Mouse (Mus musculus) stomach, postnatal 0 days (tissue): ENCODE measurements at regions not wholly inside any gene's neighbourhood (a gene's known extent, or its start where the extent isn't known, plus 50 kb on each side); places are given as distances from the start of the nearest gene placed in this dataset.

Source experiments
- ATAC-seq: fragments of 200-750 bp; cut with Nextera tagmentation; 2 replicates; pipeline ENCODE4 v1.8.0; 2017; ENCODE audit not compliant: low FRiP score, low TSS enrichment
- DNase-seq: peaks from one replicate; pipeline ENCODE4 v3.0.0-alpha.2; 2016; ENCODE audit warnings: low spot score
- H3K27ac ChIP-seq: fragments of 300-500 bp; sonication (generic); replicated peaks from 2 replicates; pipeline ENCODE4 v1.5.1; 2014; ENCODE audit warnings: mild to moderate bottlenecking, control low read depth
- H3K27me3 ChIP-seq: fragments of 300-500 bp; sonication (generic); 2 replicates; pipeline ENCODE4 v1.6.1; 2014; ENCODE audit warnings: low read length; ENCODE audit not compliant: control insufficient read depth, insufficient read depth
- H3K36me3 ChIP-seq: fragments of 300-500 bp; sonication (generic); 2 replicates; pipeline ENCODE4 v1.6.1; 2014; ENCODE audit warnings: low read length, mixed read lengths; ENCODE audit not compliant: control insufficient read depth, insufficient read depth
- H3K4me1 ChIP-seq: fragments of 300-500 bp; sonication (generic); replicated peaks from 2 replicates; pipeline ENCODE4 v1.6.1; 2014; ENCODE audit warnings: antibody characterized with exemption; ENCODE audit not compliant: control insufficient read depth, insufficient read depth
- H3K4me2 ChIP-seq: fragments of 300-500 bp; sonication (generic); replicated peaks from 2 replicates; pipeline ENCODE4 v1.6.1; 2014; ENCODE audit warnings: low read depth, mild to moderate bottlenecking, control low read depth, moderate library complexity
- H3K4me3 ChIP-seq: fragments of 300-500 bp; sonication (generic); 2 replicates; pipeline ENCODE4 v1.5.1; 2014; ENCODE audit warnings: low read depth, low read length, control low read depth
- H3K9ac ChIP-seq: fragments of 300-500 bp; sonication (generic); 2 replicates; pipeline ENCODE4 v1.6.1; 2014; ENCODE audit warnings: mild to moderate bottlenecking, low read length, control low read depth, mixed read lengths
- H3K9me3 ChIP-seq: fragments of 300-500 bp; sonication (generic); 2 replicates; pipeline ENCODE4 v1.6.1; 2016; ENCODE audit warnings: low read length; ENCODE audit not compliant: control insufficient read depth
- CTCF ChIP-seq: IDR thresholded peaks from 2 replicates; pipeline ENCODE4 v1.5.1; 2016; ENCODE audit warnings: antibody characterized with exemption, low read depth, mild to moderate bottlenecking, moderate library complexity
- EP300 ChIP-seq: optimal IDR thresholded peaks from 2 replicates; pipeline ENCODE3; 2016; ENCODE audit warnings: antibody characterized with exemption
- WGBS: fragments of 180-500 bp; shearing (Covaris S2); extraction: QIAGEN DNeasy Blood & Tissue Kit; methylation state at CpG from one replicate; pipeline ENCODE4 v1.1.7; 2014; 5-methylcytosine and 5-hydroxymethylcytosine counted together

DNA sequence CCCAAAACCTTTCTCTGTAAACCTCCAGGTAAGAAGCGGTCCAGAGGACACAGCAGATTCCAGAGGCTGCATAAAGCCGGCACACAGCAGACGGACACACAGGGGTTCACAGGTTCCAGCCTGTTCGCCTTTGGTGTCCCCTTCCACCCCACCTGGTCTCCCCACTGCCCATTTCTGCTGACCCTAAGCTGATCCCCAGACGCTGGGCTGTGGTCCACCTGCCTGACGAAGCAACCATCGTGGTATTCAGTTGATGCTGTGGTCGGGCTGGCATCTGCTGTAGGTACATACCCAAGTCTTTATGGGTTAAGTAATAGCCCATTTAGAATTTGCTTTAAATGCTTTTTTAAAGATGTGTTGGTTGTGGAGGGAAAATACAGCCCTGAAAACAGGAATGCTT, 78.4 kb upstream of the Errfi1 start:
- H3K36me3 ChIP-seq: no peaks in the 10 kb centered on the region
- TF ChIP-seq CTCF (no peak), EP300 (no peak)
- no peak overlapping the region for H3K27ac ChIP-seq
- H3K4me1 ChIP-seq: 0 out of 2 replicates have a peak, but pooled peaks cover 3% of the 10 kb centered on the region
- H3K9ac ChIP-seq: no peak overlapping the region
- H3K27me3 ChIP-seq: no peaks in the 10 kb centered on the region
- no peak overlapping the region for H3K4me3 ChIP-seq
- H3K9me3 ChIP-seq: no peaks in the 10 kb centered on the region
- no peak; the same call in 1 of the 2 replicates for ATAC-seq
- no peak for DNase-seq
- no peak overlapping the region for H3K4me2 ChIP-seq
- 91% methylated on average over 8 of the region's 8 CpGs for WGBS

GRCm38 (mm10) chr4:150774289-150774914, 79.3 kb upstream of the Errfi1 start:
- DNase-seq (no peak), ATAC-seq (no peak)
- 75% methylated on average over 7 of the region's 7 CpGs for WGBS
- Histone ChIP-seq H3K27ac (no peak overlapping the region), H3K4me2 (no peak overlapping the region), H3K27me3 (no peaks in the 10 kb centered on the region), H3K4me3 (no peak overlapping the region), H3K36me3 (no peaks in the 10 kb centered on the region), H3K9ac (no peak overlapping the region), H3K9me3 (no peaks in the 10 kb centered on the region), H3K4me1 (0 out of 2 replicates have a peak, but pooled peaks cover 3% of the 10 kb centered on the region)
- TF ChIP-seq EP300 (no peak), CTCF (peak; percentile 52)

GRCm38 (mm10) chr4:150771922-150772651, 81.6 kb upstream of the Errfi1 start:
- no peak overlapping the region for H3K27ac ChIP-seq
- H3K36me3 ChIP-seq: no peaks in the 10 kb centered on the region
- no peak overlapping the region for H3K9ac ChIP-seq
- no peak overlapping the region for H3K4me3 ChIP-seq
- no peaks in the 10 kb centered on the region for H3K4me1 ChIP-seq
- no peak for ATAC-seq
- H3K27me3 ChIP-seq: no peaks in the 10 kb centered on the region
- TF ChIP-seq EP300 (no peak), CTCF (no peak)
- WGBS: 69% methylated on average over 6 of the region's 6 CpGs
- H3K9me3 ChIP-seq: no peaks in the 10 kb centered on the region
- no peak for DNase-seq
- H3K4me2 ChIP-seq: no peak overlapping the region

GRCm38 (mm10) chr4:150771469-150771868, 82.2 kb upstream of the Errfi1 start:
- ATAC-seq: no peak
- no peaks in the 10 kb centered on the region for H3K9me3 ChIP-seq
- no peaks in the 10 kb centered on the region for H3K36me3 ChIP-seq
- no peaks in the 10 kb centered on the region for H3K27me3 ChIP-seq
- DNase-seq: no peak
- H3K4me1 ChIP-seq: no peaks in the 10 kb centered on the region
- TF ChIP-seq EP300: no peak
- WGBS: 63% methylated on average over 2 of the region's 2 CpGs
- no peak overlapping the region for H3K9ac ChIP-seq
- H3K4me3 ChIP-seq: no peak overlapping the region
- no peak overlapping the region for H3K4me2 ChIP-seq
- H3K27ac ChIP-seq: no peak overlapping the region

DNA sequence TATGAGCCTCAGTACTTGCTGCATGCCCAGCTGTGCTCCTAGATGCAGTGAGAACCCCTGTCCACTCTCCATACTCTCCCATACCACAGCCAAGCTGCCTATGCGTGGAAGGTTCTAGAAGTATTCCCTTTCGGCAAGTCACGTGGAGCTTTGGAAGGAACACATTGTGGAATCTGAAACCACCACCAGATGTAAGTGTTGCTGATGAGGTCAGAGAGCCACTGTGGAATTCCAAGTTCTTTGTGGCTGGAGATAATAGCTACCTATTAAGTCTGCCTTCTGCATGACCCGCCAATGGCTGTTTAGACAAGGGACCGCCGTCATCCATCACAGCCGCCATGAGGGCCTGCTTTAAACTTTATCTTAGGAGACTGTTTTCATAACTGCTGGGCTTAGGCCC, 84.7 kb upstream of the Errfi1 start:
- DNase-seq: no peak
- no peaks in the 10 kb centered on the region for H3K36me3 ChIP-seq

More for the DNA sequence above, 84.7 kb upstream of the Errfi1 start:
- H3K4me3 ChIP-seq: no peak overlapping the region
- H3K4me1 ChIP-seq: no peaks in the 10 kb centered on the region
- ATAC-seq: 0 out of 2 replicates have a peak, but pooled peaks have one; percentile 39
- H3K4me2 ChIP-seq: no peak overlapping the region
- H3K9me3 ChIP-seq: no peaks in the 10 kb centered on the region
- H3K9ac ChIP-seq: no peak overlapping the region
- H3K27ac ChIP-seq: no peak overlapping the region
- no peaks in the 10 kb centered on the region for H3K27me3 ChIP-seq
- 33% methylated on average over 7 of the region's 7 CpGs for WGBS
- no peak for TF ChIP-seq EP300
- no peak for TF ChIP-seq CTCF
